Mouse (Mus musculus) heart, embryonic 16.5 days (tissue): ENCODE data around the gene Nr1i3. TPM values are rescaled to one million over a fixed set of nuclear protein-coding genes. Genes with fewer than 3 reads are reported as not detected.

Experiments
- ATAC-seq: fragments of 200-750 bp; cut with Nextera tagmentation; replicated peaks from 2 replicates; pipeline ENCODE4 v1.8.0; 2017; ENCODE audit warnings: moderate number of reproducible peaks; ENCODE audit not compliant: insufficient read depth, low FRiP score; ENCODE audit errors: extremely low read depth
- H3K27ac ChIP-seq: fragments of 300-500 bp; sonication (generic); 2 replicates; pipeline ENCODE4 v1.5.1; 2014; ENCODE audit warnings: mild to moderate bottlenecking, low read length, control low read depth, moderate library complexity
- H3K27me3 ChIP-seq: fragments of 300-500 bp; sonication (generic); 2 replicates; pipeline ENCODE4 v1.6.1; 2014; ENCODE audit warnings: low read length, mixed read lengths; ENCODE audit not compliant: control insufficient read depth, insufficient read depth
- H3K36me3 ChIP-seq: fragments of 300-500 bp; sonication (generic); 2 replicates; pipeline ENCODE4 v1.6.1; 2014; ENCODE audit not compliant: control insufficient read depth, insufficient read depth
- H3K4me1 ChIP-seq: fragments of 300-500 bp; sonication (generic); 2 replicates; pipeline ENCODE4 v1.6.1; 2014; ENCODE audit warnings: low read length, mixed read lengths; ENCODE audit not compliant: control insufficient read depth, insufficient read depth
- H3K4me2 ChIP-seq: fragments of 300-500 bp; sonication (generic); 2 replicates; pipeline ENCODE4 v1.6.1; 2014; ENCODE audit warnings: low read depth, mild to moderate bottlenecking, control low read depth, low read length
- H3K4me3 ChIP-seq: fragments of 300-500 bp; sonication (generic); 2 replicates; pipeline ENCODE4 v1.5.1; 2014; ENCODE audit warnings: mild to moderate bottlenecking, control low read depth, low read length
- H3K9ac ChIP-seq: fragments of 300-500 bp; sonication (generic); 2 replicates; pipeline ENCODE4 v1.6.1; 2014; ENCODE audit warnings: low read length, control low read depth
- H3K9me3 ChIP-seq: fragments of 300-500 bp; sonication (generic); replicated peaks from 2 replicates; pipeline ENCODE4 v1.6.1; 2016; ENCODE audit warnings: low read length; ENCODE audit not compliant: control insufficient read depth
- WGBS: fragments of 180-500 bp; shearing (Covaris S2); extraction: QIAGEN DNeasy Blood & Tissue Kit; methylation state at CpG from one replicate; pipeline ENCODE4 v1.1.7; 2014; 5-methylcytosine and 5-hydroxymethylcytosine counted together
- polyA plus RNA-seq: library from polyadenylated mRNA; unstranded; fragments of >200 nt; fragmentation: Nextera tagmentation; extraction: Ambion mirVana; gene quantifications from 2 replicates; pipeline ENCODE4 v1.2.1, GENCODE M21; 2015

Gene Nr1i3
- polyA plus RNA-seq, 1 experiment from 2014 or later, result 0.43 TPM

DNA sequence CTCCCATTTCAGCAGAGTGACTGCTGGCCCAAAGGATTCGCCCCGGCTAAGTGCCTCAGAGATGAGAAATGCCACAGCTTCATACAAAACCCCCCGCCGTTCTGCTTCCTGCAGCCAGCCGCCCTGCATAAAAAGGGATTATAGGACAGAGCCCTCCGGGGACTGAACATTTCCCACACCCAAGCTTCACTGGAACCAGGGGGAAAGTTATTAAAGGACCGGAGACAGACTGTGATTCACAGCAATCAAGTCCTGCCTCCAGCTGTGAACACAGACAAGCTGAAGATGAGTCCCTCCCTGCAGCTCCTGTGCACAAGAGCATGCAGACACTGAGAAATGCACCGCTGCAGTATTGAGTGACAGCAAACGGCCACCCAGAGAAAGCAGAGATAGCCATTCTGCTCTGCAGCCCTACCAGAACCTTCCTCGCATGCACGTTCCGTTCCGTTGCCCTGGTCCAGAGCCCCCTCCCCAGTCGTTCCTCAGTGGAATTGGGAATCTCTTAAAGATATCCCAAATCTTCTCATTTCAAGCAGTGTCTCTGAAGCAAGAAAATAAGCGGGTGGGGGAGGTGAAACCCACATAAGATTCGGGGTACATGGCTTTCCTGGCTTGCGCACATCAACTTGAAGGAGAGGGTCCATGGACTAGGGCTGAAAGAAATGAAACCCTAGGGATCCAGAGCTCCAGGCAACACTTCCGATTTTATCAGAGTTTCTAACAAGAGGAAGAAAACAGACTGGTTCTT is 20.5 kb upstream of the Nr1i3 start:
- H3K4me3 ChIP-seq, result peak overlapping the region; percentile 19
- no peaks in the 10 kb centered on the region for H3K9me3 ChIP-seq
- H3K27ac ChIP-seq, result no peak overlapping the region
- peak overlapping the region; percentile 54 for H3K4me2 ChIP-seq
- WGBS, result 11% methylated on average over 18 of the region's 18 CpGs
- peak overlapping the region; percentile 59 for H3K9ac ChIP-seq
- peaks cover 48% of the 10 kb centered on the region for H3K4me1 ChIP-seq
- no peaks in the 10 kb centered on the region for H3K36me3 ChIP-seq
- ATAC-seq, result no peak
- H3K27me3 ChIP-seq, result peaks cover 8% of the 10 kb centered on the region

DNA sequence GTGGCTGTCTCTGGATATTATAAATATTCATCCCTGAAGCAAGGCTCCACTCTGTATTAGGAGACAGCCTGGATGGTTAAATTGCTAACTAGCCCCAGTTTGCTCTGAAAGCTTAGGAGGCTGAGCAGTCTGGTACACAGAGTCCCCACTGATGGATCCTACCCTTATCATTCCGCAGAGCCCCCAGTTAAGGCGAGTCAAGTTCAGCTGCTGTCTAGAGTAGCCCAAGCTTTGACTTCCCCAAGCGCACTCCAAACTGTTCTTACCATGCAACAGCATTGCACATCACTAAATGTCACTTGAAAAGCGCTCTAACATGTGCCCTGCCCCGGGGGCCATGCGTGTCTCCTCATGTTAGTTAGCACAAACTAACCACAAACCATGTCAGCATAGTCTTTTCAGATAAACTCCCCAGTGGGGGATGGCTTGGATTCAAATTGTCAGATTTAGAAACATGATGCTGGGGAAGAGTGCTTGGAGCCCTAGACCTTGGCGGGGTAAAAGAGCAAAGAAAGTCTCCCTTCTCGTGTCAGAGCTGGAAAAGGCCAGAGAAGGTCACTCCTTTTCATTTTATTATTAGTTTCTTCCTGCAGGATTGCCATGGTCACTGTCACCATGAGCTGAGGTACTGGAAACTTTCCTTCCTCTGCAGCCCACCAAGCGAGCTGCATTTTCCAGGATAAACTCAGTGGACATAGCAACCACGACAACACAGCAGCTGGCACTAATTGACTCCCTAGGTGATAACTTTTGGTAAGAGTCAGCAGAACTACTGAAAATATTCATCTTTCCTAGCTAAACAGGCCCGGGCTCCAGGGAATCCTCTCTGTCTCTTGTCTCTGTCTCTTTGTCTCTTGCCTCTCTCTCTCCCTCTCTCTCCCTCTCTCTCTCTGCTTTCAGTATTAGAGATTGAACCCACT is 19.6 kb upstream of the Nr1i3 start:
- peaks cover 8% of the 10 kb centered on the region for H3K27me3 ChIP-seq
- 48% methylated on average over 11 of the region's 11 CpGs for WGBS
- H3K4me3 ChIP-seq, result peak overlapping the region; percentile 69; the same call in 1 of the 2 replicates
- peak overlapping the region; percentile 59; the same call in 1 of the 2 replicates for H3K9ac ChIP-seq
- no peak overlapping the region for H3K27ac ChIP-seq
- no peaks in the 10 kb centered on the region for H3K36me3 ChIP-seq
- H3K9me3 ChIP-seq, result no peaks in the 10 kb centered on the region
- H3K4me2 ChIP-seq, result peak overlapping the region; percentile 96
- no peak for ATAC-seq
- H3K4me1 ChIP-seq, result peaks cover 40% of the 10 kb centered on the region

DNA sequence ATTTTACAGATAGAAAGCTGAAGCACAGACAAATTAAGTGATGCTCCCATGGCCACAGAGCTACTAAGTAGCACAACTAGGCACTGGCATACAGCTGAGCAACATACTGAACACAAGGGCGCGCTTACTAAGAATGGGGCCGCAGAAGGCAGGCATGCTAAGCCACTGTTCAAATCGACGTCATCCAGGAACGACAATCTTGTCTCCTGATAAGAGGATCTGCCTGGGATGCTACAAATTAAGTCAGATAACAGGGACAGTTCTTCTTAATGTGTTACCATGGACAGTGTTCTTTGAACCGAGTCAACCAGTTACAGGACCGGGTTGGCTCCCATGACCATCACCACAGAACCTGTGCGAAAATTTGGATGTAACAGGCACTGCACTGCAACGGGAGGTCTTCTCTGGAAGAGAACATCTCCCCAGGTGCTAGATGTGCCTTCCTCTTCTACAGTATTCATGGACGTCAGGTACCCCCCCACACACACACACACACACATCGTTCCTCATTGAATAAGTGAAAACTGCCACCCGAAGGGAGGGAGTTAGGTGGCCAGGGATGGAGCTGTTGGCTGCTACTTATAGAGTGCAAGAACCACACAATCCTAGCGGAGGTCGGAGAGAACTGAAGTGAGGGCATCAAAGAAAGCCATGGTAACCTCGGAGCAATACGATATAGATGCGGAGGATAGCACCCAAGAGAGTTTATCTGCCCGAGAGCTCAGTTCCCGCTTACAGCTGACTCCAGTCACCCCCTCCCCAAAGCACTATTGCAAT is 18.5 kb upstream of the Nr1i3 start:
- no peak overlapping the region for H3K27ac ChIP-seq
- peaks cover 8% of the 10 kb centered on the region for H3K27me3 ChIP-seq
- H3K4me2 ChIP-seq, result peak overlapping the region; percentile 96
- no peak for ATAC-seq
- H3K36me3 ChIP-seq, result no peaks in the 10 kb centered on the region
- WGBS, result 8% methylated on average over 20 of the region's 20 CpGs
- H3K4me3 ChIP-seq, result peak overlapping the region; percentile 69
- no peaks in the 10 kb centered on the region for H3K9me3 ChIP-seq
- peak overlapping the region; percentile 83 for H3K9ac ChIP-seq
- H3K4me1 ChIP-seq, result peaks cover 32% of the 10 kb centered on the region

DNA sequence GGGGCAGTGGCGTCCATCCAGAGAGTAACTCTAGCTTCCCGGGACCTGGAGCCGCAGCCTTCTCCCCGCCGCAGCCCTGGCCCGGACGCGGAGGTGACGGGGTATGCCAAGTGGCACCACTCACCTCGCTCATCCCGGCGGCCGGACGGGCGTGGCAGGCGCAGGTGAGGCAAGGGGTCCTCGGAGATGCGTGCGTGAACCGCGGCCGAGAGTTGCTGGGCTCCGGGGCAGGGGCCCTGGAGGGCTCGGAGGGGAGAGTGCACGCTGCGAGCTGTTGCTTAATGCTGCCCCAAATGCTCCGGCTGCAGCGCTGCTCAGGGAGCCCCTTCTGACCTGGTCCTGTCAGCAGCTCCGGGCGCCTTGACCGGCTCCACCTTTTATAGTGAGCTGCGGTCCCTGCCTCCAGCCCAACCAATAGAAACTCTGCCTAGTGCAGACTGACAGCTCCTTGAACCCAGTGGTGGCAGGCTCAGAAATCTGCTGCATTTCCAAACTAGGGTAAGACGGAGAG is 17.8 kb upstream of the Nr1i3 start, which contains the start of gene Pcp4l1:
Pcp4l1 (minus strand) TSS at position 382 of the 511 bp plus-strand sequence.
- H3K9me3 ChIP-seq, result no peaks in the 10 kb centered on the region
- no peaks in the 10 kb centered on the region for H3K36me3 ChIP-seq
- peaks cover 8% of the 10 kb centered on the region for H3K27me3 ChIP-seq
- H3K27ac ChIP-seq, result peak within 1 kb of the TSS; percentile 30; the same call in 1 of the 2 replicates
- H3K4me1 ChIP-seq, result peaks cover 32% of the 10 kb centered on the region
- H3K9ac ChIP-seq, result peak within 1 kb of the TSS; percentile 83
- WGBS, result 2% methylated on average over 33 of the region's 33 CpGs
- H3K4me3 ChIP-seq, result peak within 1 kb of the TSS; percentile 69
- peak within 1 kb of the TSS; percentile 96 for H3K4me2 ChIP-seq
- peak; percentile 89 for ATAC-seq

DNA sequence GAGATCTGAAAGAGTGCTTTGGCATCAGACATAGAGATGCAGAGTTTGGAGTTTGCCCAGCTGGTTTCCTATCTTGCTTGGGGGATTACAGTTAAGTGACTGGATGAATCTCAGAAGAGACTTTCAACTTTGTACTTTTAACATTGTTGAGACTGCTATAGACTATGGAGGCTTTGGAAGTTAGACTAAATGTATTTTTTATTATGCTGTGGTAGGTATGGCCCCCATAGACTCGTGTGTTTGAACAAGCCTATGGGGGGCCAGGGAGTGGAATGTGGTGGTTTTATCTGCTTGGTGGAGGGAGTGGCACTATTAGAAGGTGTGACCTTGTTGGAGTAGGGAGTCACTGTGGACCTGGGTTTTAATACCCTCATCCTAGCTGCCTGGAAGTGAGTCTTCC is 14.2 kb upstream of the Nr1i3 start:
- no peak overlapping the region for H3K9ac ChIP-seq
- H3K27ac ChIP-seq, result no peak overlapping the region
- H3K9me3 ChIP-seq, result no peaks in the 10 kb centered on the region
- H3K4me2 ChIP-seq, result no peak overlapping the region
- no peak for ATAC-seq
- no peak overlapping the region for H3K4me3 ChIP-seq
- no peaks in the 10 kb centered on the region for H3K36me3 ChIP-seq
- 37% methylated on average over 1 of the region's 1 CpGs for WGBS
- peaks cover 6% of the 10 kb centered on the region for H3K27me3 ChIP-seq
- peaks cover 9% of the 10 kb centered on the region for H3K4me1 ChIP-seq

DNA sequence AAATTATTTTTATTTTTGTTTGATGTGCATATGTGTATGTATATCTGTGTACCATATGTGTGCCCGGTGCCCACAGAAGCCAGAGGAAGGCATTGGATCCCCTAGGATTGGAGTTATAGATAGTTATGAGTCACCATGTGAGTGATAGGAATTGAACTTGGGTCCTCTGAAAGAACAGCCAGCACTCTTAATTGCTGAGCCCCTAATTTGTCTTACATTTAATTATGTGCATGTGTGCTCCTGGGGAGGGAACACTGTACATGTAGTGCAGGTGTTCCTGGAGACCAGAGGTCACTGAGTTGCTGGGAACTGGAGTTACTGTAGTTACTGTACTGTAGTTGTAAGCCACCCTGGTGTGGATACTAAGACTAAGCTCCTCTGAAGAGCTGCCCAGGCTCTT is 13.0 kb upstream of the Nr1i3 start:
- Histone ChIP-seq H3K9me3 (no peaks in the 10 kb centered on the region), H3K9ac (no peak overlapping the region), H3K4me2 (no peak overlapping the region), H3K27me3 (no peaks in the 10 kb centered on the region), H3K4me1 (no peaks in the 10 kb centered on the region; the same call in 1 of the 2 replicates), H3K27ac (no peak overlapping the region), H3K4me3 (no peak overlapping the region), H3K36me3 (no peaks in the 10 kb centered on the region)
- WGBS, result 86% methylated on average over 1 of the region's 1 CpGs
- no peak for ATAC-seq

DNA sequence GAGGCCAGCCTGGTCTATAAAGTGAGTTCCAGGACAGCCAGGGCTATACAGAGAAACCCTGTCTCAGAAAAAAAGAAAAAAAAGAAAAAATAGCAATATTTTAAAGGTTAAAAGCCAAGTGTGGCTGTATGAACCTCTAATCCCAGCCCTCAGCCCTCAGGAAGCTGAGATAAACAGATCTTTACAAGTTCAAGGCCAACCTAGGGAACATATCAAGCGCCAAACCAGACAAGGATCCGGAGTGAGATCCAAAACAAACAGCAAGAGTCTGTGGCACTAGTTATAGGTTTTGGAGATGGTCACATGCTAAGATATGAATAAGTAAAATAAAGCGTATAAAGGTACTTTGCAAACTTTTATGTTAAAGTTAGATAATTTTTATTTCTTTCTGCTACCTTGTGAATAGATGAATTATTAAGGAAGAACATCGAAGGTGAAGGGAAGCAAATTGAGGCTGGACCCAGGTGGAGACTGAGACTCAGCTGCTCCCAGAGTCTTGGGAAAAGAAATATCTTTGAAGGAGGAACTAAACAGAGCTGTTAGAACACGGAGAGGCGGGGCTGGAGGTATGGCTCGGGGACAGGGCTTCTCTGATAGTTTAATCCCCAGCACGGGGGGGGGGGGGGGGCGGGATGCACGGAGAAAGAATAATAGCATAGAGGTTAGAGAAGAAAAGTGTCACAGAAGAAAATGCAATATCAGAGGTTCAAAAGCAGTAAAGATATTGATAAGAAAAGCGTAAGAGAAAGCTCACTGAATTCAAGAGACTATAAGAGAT is 10.1 kb upstream of the Nr1i3 start:
- Histone ChIP-seq H3K4me1 (no peaks in the 10 kb centered on the region), H3K27ac (no peak overlapping the region), H3K4me2 (no peak overlapping the region), H3K9ac (no peak overlapping the region), H3K4me3 (no peak overlapping the region), H3K27me3 (no peaks in the 10 kb centered on the region), H3K36me3 (no peaks in the 10 kb centered on the region), H3K9me3 (no peaks in the 10 kb centered on the region)
- WGBS, result 62% methylated on average over 10 of the region's 11 CpGs
- ATAC-seq, result no peak

DNA sequence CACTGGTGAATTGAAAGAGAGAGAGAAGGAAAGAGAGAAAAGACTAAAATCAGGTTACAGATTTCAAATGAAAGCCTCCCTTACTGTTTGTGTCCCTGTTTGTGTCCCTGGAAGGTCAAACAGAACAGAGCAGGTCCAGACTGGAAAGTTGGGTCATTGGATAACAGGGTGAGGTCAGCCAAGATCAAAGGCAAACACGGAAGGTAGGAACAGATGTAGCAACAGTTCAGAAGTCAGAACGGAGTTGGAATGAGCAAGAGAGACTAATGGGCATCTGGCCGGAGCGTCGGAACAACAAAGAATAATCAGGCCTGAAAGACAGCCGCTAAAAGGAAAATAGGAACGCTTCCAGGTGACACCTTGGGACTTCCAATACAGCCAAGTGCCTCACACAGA is 9.5 kb upstream of the Nr1i3 start:
- Histone ChIP-seq H3K9me3 (no peaks in the 10 kb centered on the region), H3K9ac (no peak overlapping the region), H3K27me3 (no peaks in the 10 kb centered on the region), H3K4me2 (no peak overlapping the region), H3K4me3 (no peak overlapping the region), H3K27ac (no peak overlapping the region), H3K36me3 (no peaks in the 10 kb centered on the region), H3K4me1 (no peaks in the 10 kb centered on the region)
- ATAC-seq, result no peak
- WGBS, result 62% methylated on average over 7 of the region's 7 CpGs
